Mouse (Mus musculus) bone marrow, adult 2 months (tissue): ENCODE measurements around the gene Serinc5.

Source experiments
- CTCF ChIP-seq: fragments of 200-500 bp; IDR thresholded peaks from 2 replicates; pipeline ENCODE4 v1.5.1; 2011; ENCODE audit warnings: low read length, control low read depth; ENCODE audit not compliant: control insufficient read depth, insufficient read depth
- POLR2A ChIP-seq: fragments of 200-500 bp; IDR thresholded peaks from 2 replicates; pipeline ENCODE4 v1.6.1; 2011; ENCODE audit warnings: low read depth, mild to moderate bottlenecking, control low read depth, low read length, borderline replicate concordance; ENCODE audit not compliant: control insufficient read depth

- TF ChIP-seq CTCF: no peak
- no peak for TF ChIP-seq POLR2A
Observed at GRCm38 (mm10) chr13:92703241-92704027, 92.5 kb downstream of the Serinc5 start.
